Mouse (Mus musculus) embryonic facial prominence, embryonic 15.5 days (tissue): ENCODE measurements around the gene Hist1h2bl. TPM values are rescaled to one million over a fixed set of nuclear protein-coding genes. Genes with fewer than 3 reads are reported as not detected.
"Not testable (repeated sequence)": the region's sequence is repeated elsewhere in the genome, so short reads cannot be mapped to it uniquely, and the experiment has no call there.

Source experiments
- ATAC-seq: fragments of 200-750 bp; cut with Nextera tagmentation; 2 replicates; pipeline ENCODE4 v1.8.0; 2017; ENCODE audit warnings: low read depth, moderate TSS enrichment; ENCODE audit not compliant: insufficient number of reproducible peaks, low FRiP score, low TSS enrichment
- H3K27ac ChIP-seq: fragments of 300-500 bp; sonication (generic); replicated peaks from 2 replicates; pipeline ENCODE4 v1.5.1; 2015; ENCODE audit warnings: mild to moderate bottlenecking, inconsistent platforms
- H3K27me3 ChIP-seq: fragments of 300-500 bp; sonication (generic); 2 replicates; pipeline ENCODE4 v1.6.1; 2015; ENCODE audit warnings: inconsistent platforms
- H3K36me3 ChIP-seq: fragments of 300-500 bp; sonication (generic); 2 replicates; pipeline ENCODE4 v1.6.1; 2015; ENCODE audit warnings: mild to moderate bottlenecking, inconsistent platforms
- H3K4me1 ChIP-seq: fragments of 300-500 bp; sonication (generic); 2 replicates; pipeline ENCODE4 v1.6.1; 2015; ENCODE audit warnings: inconsistent platforms
- H3K4me2 ChIP-seq: fragments of 300-500 bp; sonication (generic); replicated peaks from 2 replicates; pipeline ENCODE4 v1.6.1; 2015; ENCODE audit warnings: mild to moderate bottlenecking, inconsistent platforms
- H3K4me3 ChIP-seq: fragments of 300-500 bp; sonication (generic); replicated peaks from 2 replicates; pipeline ENCODE4 v1.5.1; 2015; ENCODE audit warnings: mild to moderate bottlenecking, inconsistent platforms
- H3K9ac ChIP-seq: fragments of 300-500 bp; sonication (generic); 2 replicates; pipeline ENCODE4 v1.6.1; 2015; ENCODE audit warnings: inconsistent platforms
- H3K9me3 ChIP-seq: fragments of 300-500 bp; sonication (generic); replicated peaks from 2 replicates; pipeline ENCODE4 v1.6.1; 2016; ENCODE audit warnings: inconsistent platforms
- WGBS: fragments of 180-500 bp; shearing (Covaris S2); methylation state at CpG from one replicate; pipeline ENCODE4 v1.1.7; 2015; 5-methylcytosine and 5-hydroxymethylcytosine counted together
- polyA plus RNA-seq: library from polyadenylated mRNA; unstranded; fragments of >200 nt; fragmentation: Nextera tagmentation; extraction: Ambion mirVana; gene quantifications from 2 replicates; pipeline ENCODE4 v1.2.1, GENCODE M21; 2015

Hist1h2bl gene
- 0.60 and 2.0 TPM in 2 replicates for polyA plus RNA-seq

DNA sequence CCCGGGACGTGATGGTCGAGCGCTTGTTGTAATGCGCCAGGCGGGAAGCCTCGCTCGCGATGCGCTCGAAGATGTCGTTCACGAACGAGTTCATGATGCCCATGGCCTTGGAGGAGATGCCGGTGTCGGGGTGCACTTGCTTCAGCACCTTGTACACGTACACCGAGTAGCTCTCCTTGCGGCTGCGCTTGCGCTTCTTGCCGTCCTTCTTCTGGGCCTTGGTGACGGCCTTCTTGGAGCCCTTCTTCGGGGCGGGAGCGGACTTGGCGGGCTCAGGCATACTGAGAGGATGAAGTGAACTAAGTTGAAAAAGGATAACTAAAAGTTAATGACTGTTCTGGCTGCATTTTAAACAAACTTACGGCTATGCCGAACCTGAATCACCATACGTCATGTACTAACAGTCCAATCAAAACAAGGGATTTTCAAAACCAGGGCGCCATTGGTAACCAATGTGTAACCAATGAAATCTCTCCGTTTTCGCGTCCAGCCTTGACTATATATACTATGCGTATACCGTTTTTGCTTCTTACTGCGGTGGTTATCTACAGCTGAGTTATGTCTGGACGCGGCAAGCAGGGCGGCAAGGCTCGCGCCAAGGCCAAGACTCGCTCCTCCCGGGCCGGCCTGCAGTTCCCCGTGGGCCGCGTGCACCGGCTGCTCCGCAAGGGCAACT, at the start of gene Hist1h2bl, which contains the start of gene Hist1h2ai:
TSS of gene Hist1h2bl (minus strand) at position 280 of the 676 bp plus-strand sequence.
TSS of gene Hist1h2ai (plus strand) at position 559 of the 676 bp plus-strand sequence.
- Histone ChIP-seq H3K4me1 (peaks cover 38% of the 10 kb centered on the region), H3K27ac (peak within 1 kb of the TSS; percentile 92), H3K4me2 (peak within 1 kb of the TSS; percentile 77), H3K9ac (peak within 1 kb of the TSS; percentile 39; the same call in 1 of the 2 replicates), H3K4me3 (peak within 1 kb of the TSS; percentile 44)
- not testable (repeated sequence) for H3K36me3 ChIP-seq, H3K9me3 ChIP-seq, H3K27me3 ChIP-seq
- ATAC-seq, result peak; percentile 93
- WGBS, result 1% methylated on average over 28 of the region's 50 CpGs

DNA sequence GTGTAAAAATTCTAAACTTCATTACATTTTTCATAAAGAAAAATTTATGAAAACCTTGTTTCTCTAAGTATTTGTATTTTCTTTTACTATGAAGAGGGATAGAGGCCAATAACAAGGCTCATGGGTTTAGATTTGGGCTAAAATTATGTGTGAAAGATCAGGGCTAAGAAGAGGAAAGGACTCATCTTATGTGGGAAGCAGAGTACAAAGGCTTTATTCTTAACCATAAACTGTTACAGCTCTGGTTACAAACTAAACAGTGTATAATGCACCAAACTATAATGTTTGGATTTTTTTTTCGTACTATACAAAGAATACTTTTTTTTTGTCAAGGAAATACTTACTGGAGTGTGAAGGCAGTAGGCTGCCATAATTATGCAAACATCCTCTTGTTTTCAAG, 39.8 kb upstream of the Hist1h2bl start:
- peaks cover 11% of the 10 kb centered on the region for H3K4me1 ChIP-seq
- no peak overlapping the region for H3K9ac ChIP-seq
- WGBS, result 63% methylated on average over 1 of the region's 1 CpGs
- no peak overlapping the region for H3K4me2 ChIP-seq
- no peak overlapping the region for H3K4me3 ChIP-seq
- H3K9me3 ChIP-seq, result no peaks in the 10 kb centered on the region
- no peaks in the 10 kb centered on the region for H3K27me3 ChIP-seq
- H3K27ac ChIP-seq, result no peak overlapping the region
- H3K36me3 ChIP-seq, result no peaks in the 10 kb centered on the region
- no peak for ATAC-seq

DNA sequence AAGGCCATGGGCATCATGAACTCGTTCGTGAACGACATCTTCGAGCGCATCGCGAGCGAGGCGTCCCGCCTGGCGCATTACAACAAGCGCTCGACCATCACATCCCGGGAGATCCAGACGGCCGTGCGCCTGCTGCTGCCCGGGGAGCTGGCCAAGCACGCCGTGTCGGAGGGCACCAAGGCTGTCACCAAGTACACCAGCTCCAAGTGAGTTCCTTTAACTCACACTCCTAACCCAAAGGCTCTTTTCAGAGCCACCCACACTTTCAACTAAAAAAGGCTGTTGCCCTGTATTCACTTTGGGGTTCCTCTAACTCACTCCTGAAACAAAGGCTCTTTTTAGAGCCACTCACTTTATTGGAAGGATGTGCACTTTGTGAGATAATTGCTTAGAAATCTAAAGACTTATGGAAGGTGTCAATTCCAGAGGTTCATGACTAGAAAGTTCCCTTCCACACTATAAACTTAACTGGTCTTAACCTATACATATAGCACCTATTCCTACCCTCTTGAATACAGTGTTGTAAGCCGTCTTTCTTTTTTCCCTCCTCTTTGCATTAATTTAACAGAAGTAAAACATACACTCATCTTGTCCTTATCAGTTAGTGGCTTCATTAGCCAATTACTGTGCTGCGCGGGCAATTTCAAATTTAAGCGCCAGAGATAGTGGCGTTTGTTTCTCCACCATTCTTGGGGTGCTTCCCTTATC, 38.5 kb upstream of the Hist1h2bl start:
- Histone ChIP-seq H3K4me3 (peak overlapping the region; percentile 48), H3K9ac (peak overlapping the region; percentile 18; the same call in 1 of the 2 replicates), H3K4me1 (peaks cover 13% of the 10 kb centered on the region), H3K27ac (peak overlapping the region; percentile 92), H3K4me2 (peak overlapping the region; percentile 64)
- H3K27me3 ChIP-seq, H3K9me3 ChIP-seq, H3K36me3 ChIP-seq, ATAC-seq: not testable (repeated sequence)
- under 1% methylated on average over 26 of the region's 26 CpGs for WGBS

DNA sequence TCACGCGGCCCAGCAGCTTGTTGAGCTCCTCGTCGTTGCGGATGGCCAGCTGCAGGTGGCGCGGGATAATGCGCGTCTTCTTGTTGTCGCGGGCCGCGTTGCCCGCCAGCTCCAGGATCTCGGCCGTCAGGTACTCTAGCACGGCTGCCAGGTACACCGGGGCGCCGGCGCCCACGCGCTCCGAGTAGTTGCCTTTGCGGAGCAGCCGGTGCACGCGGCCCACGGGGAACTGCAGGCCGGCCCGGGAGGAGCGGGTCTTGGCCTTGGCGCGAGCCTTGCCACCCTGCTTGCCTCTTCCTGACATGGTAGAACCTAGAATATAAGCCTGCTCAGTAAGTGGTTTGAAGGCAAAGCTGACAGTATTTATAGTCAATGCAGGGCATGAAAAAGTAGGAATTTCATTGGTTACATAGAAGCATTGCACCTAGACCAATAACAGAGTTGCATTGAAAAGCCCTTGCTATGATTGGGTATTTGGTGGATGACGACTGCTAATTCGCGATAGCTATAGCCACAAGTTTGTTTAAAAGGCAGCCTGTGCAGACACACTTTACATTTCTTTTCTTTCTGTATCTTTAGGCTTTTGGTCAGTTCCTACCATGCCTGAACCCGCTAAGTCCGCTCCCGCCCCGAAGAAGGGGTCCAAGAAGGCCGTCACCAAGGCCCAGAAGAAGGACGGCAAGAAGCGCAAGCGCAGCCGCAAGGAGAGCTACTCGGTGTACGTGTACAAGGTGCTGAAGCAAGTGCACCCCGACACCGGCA, 37.8 kb upstream of the Hist1h2bl start, which contains the start of the genes Hist1h2ak and Hist1h2bn:
TSS of gene Hist1h2ak (minus strand) at position 304 of the 762 bp plus-strand sequence.
TSS of gene Hist1h2bn (plus strand) at position 600 of the 762 bp plus-strand sequence.
- Histone ChIP-seq H3K4me1 (peaks cover 15% of the 10 kb centered on the region), H3K27ac (peak within 1 kb of the TSS; percentile 92), H3K9ac (peak within 1 kb of the TSS; percentile 18), H3K4me3 (peak within 1 kb of the TSS; percentile 48), H3K4me2 (peak within 1 kb of the TSS; percentile 64)
- WGBS, result under 1% methylated on average over 49 of the region's 50 CpGs
- H3K36me3 ChIP-seq, H3K9me3 ChIP-seq, H3K27me3 ChIP-seq: not testable (repeated sequence)
- ATAC-seq, result peak; percentile 93

DNA sequence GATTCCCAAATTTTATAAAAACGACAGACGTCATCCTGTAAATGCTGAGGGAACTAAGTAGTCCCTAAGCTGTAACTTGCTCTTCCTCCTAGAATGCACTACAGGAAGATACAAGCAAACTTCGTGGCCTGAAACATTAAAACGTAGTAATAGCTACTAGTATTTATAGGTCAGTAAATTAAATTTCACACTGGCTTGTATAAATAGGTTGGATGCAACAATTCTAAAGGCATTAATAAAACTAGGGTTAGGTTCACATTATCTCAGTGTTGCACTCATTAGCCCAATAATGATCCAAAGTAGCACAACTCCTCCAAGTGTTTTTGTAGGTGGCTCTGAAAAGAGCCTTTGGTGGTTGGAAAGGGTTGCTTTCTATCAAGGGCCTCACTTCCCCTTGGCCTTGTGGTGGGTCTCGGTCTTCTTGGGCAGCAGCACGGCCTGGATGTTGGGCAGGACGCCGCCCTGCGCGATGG, 37.1 kb upstream of the Hist1h2bl start:
- Histone ChIP-seq H3K27ac (peak overlapping the region; percentile 92), H3K36me3 (no peaks in the 10 kb centered on the region), H3K9ac (peak overlapping the region; percentile 15; the same call in 1 of the 2 replicates), H3K4me3 (peak overlapping the region; percentile 48), H3K4me1 (peaks cover 15% of the 10 kb centered on the region), H3K27me3 (no peaks in the 10 kb centered on the region), H3K9me3 (no peaks in the 10 kb centered on the region), H3K4me2 (peak overlapping the region; percentile 64)
- 1% methylated on average over 10 of the region's 10 CpGs for WGBS
- no peak for ATAC-seq

DNA sequence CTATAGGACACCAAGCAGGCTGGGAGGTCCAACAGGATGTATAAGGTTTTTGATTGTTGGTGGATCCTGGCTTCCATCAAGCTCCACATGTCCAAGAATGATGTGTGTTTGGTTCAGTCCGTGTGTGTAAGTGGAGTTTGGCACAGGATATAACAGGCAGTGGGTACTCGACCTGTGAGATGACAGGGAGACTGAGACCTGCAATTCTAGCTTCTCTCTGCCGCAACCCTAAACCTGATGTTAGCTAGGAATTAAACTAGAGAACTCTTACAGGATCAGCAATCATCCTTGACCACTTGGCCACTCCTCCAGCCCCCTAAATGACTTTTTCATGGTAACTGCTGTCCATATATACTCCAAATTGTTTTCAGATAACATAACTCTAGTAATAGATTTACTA, 36.4 kb upstream of the Hist1h2bl start:
- Histone ChIP-seq H3K27ac (peak overlapping the region; percentile 92), H3K4me1 (peaks cover 17% of the 10 kb centered on the region), H3K9me3 (no peaks in the 10 kb centered on the region), H3K9ac (no peak overlapping the region), H3K27me3 (no peaks in the 10 kb centered on the region), H3K4me3 (no peak overlapping the region), H3K4me2 (0 out of 2 replicates have a peak overlapping the region, but pooled peaks have one; percentile 64), H3K36me3 (no peaks in the 10 kb centered on the region)
- 31% methylated on average over 3 of the region's 3 CpGs for WGBS
- ATAC-seq, result no peak

DNA sequence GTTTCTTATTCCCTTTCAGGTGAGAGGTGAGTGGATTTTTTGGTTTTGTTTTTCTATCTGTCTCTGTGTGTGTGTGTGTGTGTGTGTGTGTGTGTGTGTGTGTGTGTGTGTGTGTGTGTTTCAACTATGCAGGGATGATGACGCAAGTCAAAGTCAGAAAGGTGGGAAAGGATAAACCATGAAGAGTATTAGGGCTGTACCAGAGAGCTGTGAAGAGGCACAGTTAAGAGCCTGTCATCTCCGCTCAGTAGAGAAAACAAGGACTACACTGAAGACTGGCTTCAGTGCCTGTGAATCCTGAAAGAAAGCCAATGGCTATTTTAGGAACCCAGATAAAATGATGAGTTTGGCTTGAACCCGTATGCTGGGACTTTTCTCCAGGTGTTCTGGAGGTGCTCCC, 35.9 kb upstream of the Hist1h2bl start:
- H3K4me1 ChIP-seq, result peaks cover 19% of the 10 kb centered on the region
- no peaks in the 10 kb centered on the region for H3K27me3 ChIP-seq
- no peak for ATAC-seq
- WGBS, result 62% methylated on average over 3 of the region's 3 CpGs
- no peaks in the 10 kb centered on the region for H3K36me3 ChIP-seq
- H3K4me2 ChIP-seq, result 0 out of 2 replicates have a peak overlapping the region, but pooled peaks have one; percentile 64
- H3K9me3 ChIP-seq, result no peaks in the 10 kb centered on the region
- H3K9ac ChIP-seq, result no peak overlapping the region
- H3K27ac ChIP-seq, result peak overlapping the region; percentile 92; the same call in 1 of the 2 replicates
- H3K4me3 ChIP-seq, result no peak overlapping the region

DNA sequence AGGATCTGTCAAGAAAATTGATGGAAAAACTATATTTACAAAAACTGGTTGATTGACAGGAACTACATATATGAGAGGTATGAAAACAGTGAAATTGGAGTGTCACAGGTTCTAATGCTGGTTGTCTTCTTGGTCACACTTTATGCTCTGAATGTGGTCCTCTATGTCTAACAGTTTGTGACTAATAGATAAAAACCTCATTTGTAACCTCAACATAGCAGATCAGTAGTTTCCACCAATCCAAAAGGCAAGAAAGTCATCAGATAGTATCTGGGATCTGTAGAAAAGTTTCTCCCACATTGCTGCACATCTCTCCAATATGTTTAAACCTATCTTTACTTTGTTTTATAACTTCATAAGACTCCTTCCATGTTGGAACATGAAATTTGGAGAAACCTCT, 35.5 kb upstream of the Hist1h2bl start:
- no peaks in the 10 kb centered on the region for H3K36me3 ChIP-seq
- ATAC-seq, result no peak
- no peaks in the 10 kb centered on the region for H3K27me3 ChIP-seq
- H3K9ac ChIP-seq, result no peak overlapping the region
- H3K27ac ChIP-seq, result 0 out of 2 replicates have a peak overlapping the region, but pooled peaks have one; percentile 58
- H3K4me2 ChIP-seq, result no peak overlapping the region
- H3K9me3 ChIP-seq, result no peaks in the 10 kb centered on the region
- peaks cover 19% of the 10 kb centered on the region for H3K4me1 ChIP-seq
- H3K4me3 ChIP-seq, result no peak overlapping the region

DNA sequence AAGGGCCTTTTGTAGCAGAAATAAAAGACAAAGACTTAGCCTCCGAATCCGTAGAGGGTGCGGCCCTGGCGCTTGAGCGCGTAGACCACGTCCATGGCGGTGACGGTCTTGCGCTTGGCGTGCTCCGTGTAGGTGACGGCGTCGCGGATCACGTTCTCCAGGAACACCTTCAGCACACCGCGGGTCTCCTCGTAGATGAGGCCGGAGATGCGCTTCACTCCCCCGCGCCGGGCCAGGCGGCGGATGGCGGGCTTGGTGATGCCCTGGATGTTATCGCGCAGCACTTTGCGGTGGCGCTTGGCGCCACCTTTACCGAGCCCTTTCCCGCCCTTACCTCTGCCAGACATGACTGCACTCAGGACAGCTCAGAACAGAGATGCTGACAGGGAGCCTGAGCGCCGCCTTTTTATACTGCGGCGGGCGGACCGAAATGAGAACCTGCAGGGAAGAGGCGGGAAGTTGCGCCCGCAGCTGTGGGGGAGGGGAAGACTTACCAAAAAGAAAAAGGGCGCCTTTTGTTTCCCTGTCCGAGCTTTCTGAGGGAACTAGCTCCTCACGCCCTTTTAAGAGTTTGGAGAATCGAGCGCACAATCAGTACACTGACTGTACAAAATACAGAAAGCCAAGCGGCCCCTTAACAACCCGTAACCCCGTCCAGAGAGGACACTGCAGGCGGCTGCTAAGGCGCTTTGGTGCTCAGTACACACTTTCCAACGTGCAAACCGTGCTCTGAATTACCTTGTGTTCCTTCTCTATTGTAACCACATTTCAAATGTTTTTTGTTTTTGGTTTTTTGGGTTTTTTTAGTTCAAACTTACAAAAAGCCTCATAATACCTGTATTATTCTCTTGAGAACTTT, 34.4 kb upstream of the Hist1h2bl start, which contains the start of gene Hist1h4k:
TSS of gene Hist1h4k (minus strand) at position 347 of the 859 bp plus-strand sequence.
- H3K4me2 ChIP-seq, result peak within 1 kb of the TSS; percentile 62
- not testable (repeated sequence) for H3K36me3 ChIP-seq, H3K9me3 ChIP-seq, H3K27me3 ChIP-seq
- H3K4me1 ChIP-seq, result peaks cover 19% of the 10 kb centered on the region
- H3K27ac ChIP-seq, result peak within 1 kb of the TSS; percentile 94
- WGBS, result under 1% methylated on average over 49 of the region's 56 CpGs
- peak; percentile 84 for ATAC-seq
- peak within 1 kb of the TSS; percentile 44 for H3K9ac ChIP-seq
- peak within 1 kb of the TSS; percentile 51 for H3K4me3 ChIP-seq
